Mouse (Mus musculus): Measurements from ENCODE around the gene Hspb3.

GRCm38 (mm10) chr13:113699415-113699873, 36.0 kb upstream of the Hspb3 start:
- TF ChIP-seq CTCF (IDR thresholded peaks at IDR 0.05; ENCODE audit: borderline replicate concordance, insufficient read depth, low read depth, low read length) (no peak), POLR2A (IDR thresholded peaks at IDR 0.05; ENCODE audit: borderline replicate concordance, insufficient read depth, low read length) (no peak)

Measured in cerebellum, adult 2 months (tissue).